Comparison of ENCODE assay signal across 28 mouse cellular contexts in the genomic region with DNA sequence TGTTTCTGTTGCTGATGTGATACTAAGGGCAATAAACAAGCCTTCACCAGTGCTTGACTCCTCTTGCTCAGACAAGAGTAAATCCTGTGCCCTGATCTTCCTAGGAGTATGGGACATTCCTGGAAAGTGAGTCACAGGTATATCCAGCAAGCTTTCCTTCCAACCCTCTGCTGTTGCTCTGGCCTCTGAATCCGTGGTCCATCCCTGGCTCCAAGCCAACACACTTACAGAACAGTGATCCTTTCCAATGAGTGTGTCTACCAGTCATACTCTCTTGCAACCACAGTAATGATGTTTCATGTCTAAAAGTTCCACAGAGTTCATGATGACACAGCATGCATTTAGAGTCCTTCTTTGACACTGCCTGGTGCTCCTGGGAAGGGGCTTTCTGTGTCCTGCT.
"Had no signal": no experiment of that assay in that cellular context is flagged by ENCODE, and none has a peak within 500 bp of the region (broad histone marks: within the 10 kb centered on the region; RNA-seq: fewer than 3 reads in every experiment).

No protein-coding gene starts in this region.

- H3K4me1 ChIP-seq: hindbrain, embryonic 13.5 days; hindbrain, embryonic 15.5 days; liver, embryonic 13.5 days had no signal

- H3K4me3 ChIP-seq: gastrocnemius, adult 2 months; heart, adult 2 months; heart, embryonic 13.5 days; heart, embryonic 15.5 days; hindbrain, embryonic 13.5 days; hindbrain, embryonic 15.5 days; kidney, embryonic 15.5 days; limb, embryonic 13.5 days; limb, embryonic 15.5 days; liver, embryonic 13.5 days had no signal

- H3K27me3 ChIP-seq: heart, embryonic 13.5 days; heart, embryonic 15.5 days; hindbrain, embryonic 13.5 days; hindbrain, embryonic 15.5 days; kidney, embryonic 15.5 days; limb, embryonic 13.5 days; limb, embryonic 15.5 days; liver, embryonic 13.5 days had no signal

- H3K36me3 ChIP-seq: heart, embryonic 13.5 days; heart, embryonic 15.5 days; hindbrain, embryonic 13.5 days; hindbrain, embryonic 15.5 days; kidney, embryonic 15.5 days; limb, embryonic 13.5 days; limb, embryonic 15.5 days; liver, embryonic 13.5 days had no signal

- DNase-seq: gastrocnemius, adult 2 months; gastrocnemius, postnatal 14 days; gastrocnemius, postnatal 36 days; heart, adult 11 months; heart, adult 2 months; heart, postnatal 14 days; heart, postnatal 36 days; kidney, adult 11 months; kidney, adult 2 months; kidney, adult 9 months; kidney, postnatal 14 days; kidney, postnatal 36 days; layer of hippocampus, adult 9-11 months; layer of hippocampus, postnatal 36 days; left cerebral cortex, postnatal 4 days; liver, embryonic 13.5 days had no signal

- H3K4me2 ChIP-seq: heart, embryonic 11.5 days; heart, embryonic 13.5 days; heart, embryonic 15.5 days; hindbrain, embryonic 13.5 days; hindbrain, embryonic 15.5 days; kidney, embryonic 15.5 days; limb, embryonic 13.5 days; limb, embryonic 15.5 days; liver, embryonic 11.5 days; liver, embryonic 13.5 days had no signal

- H3K27ac ChIP-seq: gastrocnemius, adult 2 months; heart, adult 2 months; heart, embryonic 13.5 days; heart, embryonic 15.5 days; hindbrain, embryonic 13.5 days; hindbrain, embryonic 15.5 days; hindbrain, postnatal 0 days; kidney, embryonic 15.5 days; kidney, postnatal 0 days; limb, embryonic 13.5 days; limb, embryonic 15.5 days; liver, embryonic 13.5 days had no signal

- H3K9ac ChIP-seq: heart, embryonic 13.5 days; heart, embryonic 15.5 days; hindbrain, embryonic 13.5 days; hindbrain, embryonic 15.5 days; kidney, embryonic 15.5 days; limb, embryonic 13.5 days; limb, embryonic 15.5 days; liver, embryonic 13.5 days had no signal

- ATAC-seq: hindbrain, postnatal 0 days; intestine, embryonic 16.5 days had no signal

- H3K9me3 ChIP-seq: heart, embryonic 15.5 days; hindbrain, embryonic 13.5 days; hindbrain, embryonic 15.5 days; kidney, embryonic 15.5 days; limb, embryonic 13.5 days; limb, embryonic 15.5 days; liver, embryonic 13.5 days had no signal
